Mouse (Mus musculus): ENCODE data around the gene Qdpr. TPM values are rescaled to one million over a fixed set of nuclear protein-coding genes. Genes with fewer than 3 reads are reported as not detected.

Gene Qdpr
- polyA plus RNA-seq (2015; fragmentation: Nextera tagmentation; extraction: Ambion mirVana), result 172 and 203 TPM in 2 replicates

GRCm38 (mm10) chr5:45449831-45450716 is at the start of gene Qdpr:
TSS of gene Qdpr (minus strand) at chr5:45450236.

GRCm38 (mm10) chr5:45493191-45494092 is 43.4 kb upstream of the Qdpr start, which contains the start of gene Lap3:
TSS of gene Lap3 (plus strand) at chr5:45493374.

GRCm38 (mm10) chr5:45453451-45453850 is 3.4 kb upstream of the Qdpr start, which contains the start of gene Clrn2:
TSS of gene Clrn2 (plus strand) at chr5:45453751.

Other genes starting within 250 kb of the Qdpr start
- gene Clrn2, start 3.5 kb upstream of the Qdpr start, polyA plus RNA-seq (2015; fragmentation: Nextera tagmentation; extraction: Ambion mirVana), result not detected in 2 replicates
- gene Lap3, start 43.1 kb upstream of the Qdpr start, polyA plus RNA-seq (2015; fragmentation: Nextera tagmentation; extraction: Ambion mirVana), result 48.6 and 54.6 TPM in 2 replicates
- gene Med28, start 70.0 kb upstream of the Qdpr start, polyA plus RNA-seq (2015; fragmentation: Nextera tagmentation; extraction: Ambion mirVana), result 320 and 368 TPM in 2 replicates
- gene Fam184b, start 189.4 kb upstream of the Qdpr start, polyA plus RNA-seq (2015; fragmentation: Nextera tagmentation; extraction: Ambion mirVana), result 0.77 and 1.8 TPM in 2 replicates
- 7.7 and 11.2 TPM in 2 replicates for gene Ncapg, start 219.7 kb upstream of the Qdpr start, polyA plus RNA-seq (2015; fragmentation: Nextera tagmentation; extraction: Ambion mirVana)

All from adrenal gland, postnatal 0 days (tissue).